Mouse (Mus musculus) embryo, embryonic 9.5 days (tissue): ENCODE data around the gene Creb5.
A peak's percentile ranks its signal among the peaks of the same experiment; 100 is the strongest.

Experiments used
- DNase-seq: peaks from one replicate; pipeline ENCODE4 v3.0.0-alpha.2; 2017; ENCODE audit errors: extremely low spot score

Creb5 gene

DNA sequence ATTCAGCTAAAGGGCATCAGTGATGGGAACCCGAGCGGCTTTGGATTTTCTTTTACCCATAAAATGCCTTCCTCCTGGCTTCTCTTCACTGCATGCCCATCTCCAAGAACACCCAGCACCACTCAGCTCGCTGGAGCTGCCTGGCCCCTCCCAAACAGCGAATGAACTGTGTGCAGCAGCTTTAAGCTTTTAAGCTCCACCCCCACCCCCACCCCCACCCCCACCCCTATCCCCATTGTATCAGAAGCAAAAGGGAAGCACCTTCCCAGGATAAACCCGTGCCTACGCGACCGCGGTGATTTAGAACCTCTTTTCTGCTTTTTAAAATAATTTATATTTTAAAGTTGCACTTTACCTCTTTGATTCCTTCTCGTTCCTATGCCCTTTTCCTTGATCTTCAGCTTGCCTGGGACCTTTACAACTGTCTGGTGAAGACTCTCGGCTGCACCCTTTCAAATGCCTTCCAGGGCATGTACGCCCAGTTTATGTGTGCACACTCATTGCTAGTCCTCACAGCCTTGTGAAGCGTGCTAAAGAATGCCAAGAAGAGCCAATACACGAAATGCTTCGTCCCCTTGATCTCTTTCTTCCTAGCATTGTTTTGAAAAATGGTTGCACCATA, 411.2 kb downstream of the Creb5 start:
- DNase-seq: peak; percentile 73

GRCm38 (mm10) chr6:53704440-53704839, 417.4 kb downstream of the Creb5 start:
- DNase-seq: no peak

GRCm38 (mm10) chr6:53706604-53707330, 419.7 kb downstream of the Creb5 start:
- no peak for DNase-seq

DNA sequence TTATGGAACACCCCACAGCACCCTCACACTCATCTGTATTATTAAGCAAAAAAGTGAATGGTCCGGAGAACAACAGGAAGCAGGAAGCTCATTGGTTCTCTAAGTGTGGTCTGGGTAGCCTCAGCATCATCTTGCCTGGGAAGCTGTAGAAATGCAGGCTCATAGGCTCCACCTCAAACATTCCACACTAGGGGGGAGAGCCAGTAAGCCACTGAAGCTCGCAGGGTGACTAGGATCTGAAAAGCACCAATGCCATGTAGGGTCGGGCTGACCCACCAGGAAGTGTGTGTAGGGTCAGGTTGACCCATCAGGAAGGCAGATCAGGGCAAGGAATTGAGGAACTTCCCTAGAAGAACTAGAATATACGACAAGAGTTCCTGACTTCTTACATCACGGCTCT, 420.7 kb downstream of the Creb5 start:
- no peak for DNase-seq

- no peak for DNase-seq
Measured at GRCm38 (mm10) chr6:53709694-53710442, 422.8 kb downstream of the Creb5 start.

DNA sequence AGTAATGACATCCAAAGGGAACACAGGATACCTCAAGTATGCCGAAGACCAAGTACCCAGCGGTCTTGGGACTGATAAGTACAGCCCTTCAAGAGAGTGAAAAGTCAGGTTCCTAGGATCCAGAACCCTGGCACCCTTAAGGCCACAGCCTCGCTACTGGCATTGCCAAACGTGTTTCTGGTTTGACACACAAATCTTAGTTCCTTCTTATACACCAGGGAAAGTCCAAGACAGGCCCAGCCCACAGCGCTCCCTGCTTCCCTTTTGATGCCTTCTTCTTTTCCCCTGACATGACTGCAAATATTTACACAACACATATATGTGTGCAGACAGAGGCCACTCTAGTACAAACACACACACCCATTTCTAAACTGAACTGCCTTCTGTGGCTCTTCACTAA, 423.5 kb downstream of the Creb5 start:
- no peak for DNase-seq

GRCm38 (mm10) chr6:53713152-53713551, 426.1 kb downstream of the Creb5 start:
- DNase-seq: no peak

- DNase-seq: no peak
Measured at GRCm38 (mm10) chr6:53714908-53715321, 427.8 kb downstream of the Creb5 start.

- no peak for DNase-seq
Measured at GRCm38 (mm10) chr6:53716013-53716412, 428.9 kb downstream of the Creb5 start.

- DNase-seq: no peak
Measured at GRCm38 (mm10) chr6:53720009-53720408, 432.9 kb downstream of the Creb5 start.

DNA sequence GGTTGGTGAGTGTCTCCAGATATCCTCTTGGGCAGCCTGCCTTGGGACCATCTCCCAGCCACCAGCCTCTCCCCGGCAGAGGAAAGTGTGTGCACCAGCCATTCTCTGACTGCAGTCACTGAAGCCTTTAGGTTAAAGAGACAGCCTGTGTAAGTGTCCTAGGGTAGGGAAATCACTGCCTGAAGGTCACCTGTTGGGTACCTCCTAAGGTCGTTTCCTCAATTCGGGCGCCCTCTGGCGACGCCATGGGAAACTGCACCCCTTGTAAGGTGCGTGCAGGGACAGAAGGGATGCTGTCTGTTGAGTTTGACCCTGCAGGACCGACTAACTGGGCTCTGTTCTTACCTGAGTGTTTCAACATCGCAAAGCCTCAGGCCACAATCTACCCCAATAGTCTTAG, 434.5 kb downstream of the Creb5 start:
- peak; percentile 71 for DNase-seq

GRCm38 (mm10) chr6:53722694-53723093, 435.6 kb downstream of the Creb5 start:
- no peak for DNase-seq

DNA sequence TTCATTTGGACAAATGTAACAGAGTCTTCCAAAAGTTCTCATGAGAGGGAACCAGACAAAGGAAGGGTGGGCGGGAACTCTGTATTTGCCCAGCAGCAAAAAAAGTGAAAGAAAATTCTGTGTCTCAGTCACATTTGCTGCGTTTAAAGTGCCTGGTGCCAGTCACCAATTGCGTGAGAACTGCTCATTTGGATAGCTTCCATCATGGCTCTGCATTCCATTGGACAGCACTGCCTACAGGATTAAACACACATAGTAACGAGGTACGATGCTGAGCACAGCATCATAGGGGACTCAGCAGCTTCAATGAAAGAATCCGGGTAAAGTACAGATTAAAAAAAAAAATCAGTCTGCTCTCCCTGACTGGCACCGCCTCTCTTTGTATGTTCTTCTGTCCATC, 443.4 kb downstream of the Creb5 start:
- DNase-seq: no peak

GRCm38 (mm10) chr6:53730996-53731485, 444.0 kb downstream of the Creb5 start:
- DNase-seq: no peak

DNA sequence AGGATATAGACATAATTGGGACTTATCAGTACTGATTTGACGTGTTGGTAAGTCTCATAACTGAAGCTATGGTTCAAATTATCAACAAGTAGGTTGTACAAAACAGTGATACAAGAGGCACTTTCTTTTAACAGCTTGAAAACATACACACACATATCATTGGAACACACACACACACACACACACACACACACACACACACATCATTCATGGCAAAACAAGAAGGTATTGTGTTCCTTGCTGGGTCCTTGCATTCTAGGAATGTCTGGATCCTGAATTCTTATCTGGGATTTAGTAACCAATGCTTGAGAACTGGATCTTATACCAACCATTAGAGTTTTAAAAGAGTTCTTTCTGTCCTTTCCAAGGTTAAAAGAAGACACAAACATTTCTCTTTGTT, 446.5 kb downstream of the Creb5 start:
- no peak for DNase-seq

GRCm38 (mm10) chr6:53733999-53734398, 446.9 kb downstream of the Creb5 start:
- no peak for DNase-seq

DNA sequence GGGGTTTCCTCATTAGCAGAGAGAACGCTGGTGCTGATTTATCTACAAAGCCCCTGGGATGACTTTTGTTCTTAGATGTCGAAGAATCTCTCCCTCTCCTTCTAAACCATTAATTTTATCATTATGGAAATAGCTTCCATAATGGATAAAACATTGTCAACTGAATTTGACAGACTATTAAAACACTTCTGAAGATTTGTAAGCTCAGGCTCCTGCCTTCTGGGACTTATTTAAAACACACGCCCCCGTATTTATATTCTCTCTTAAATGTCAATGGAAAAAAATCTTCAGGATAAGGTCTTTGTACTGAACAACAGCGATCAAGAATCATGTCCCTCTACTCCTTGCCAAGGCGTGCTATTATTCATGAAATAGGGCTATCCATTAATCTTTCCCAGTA, 448.6 kb downstream of the Creb5 start:
- DNase-seq: no peak

- no peak for DNase-seq
Measured at GRCm38 (mm10) chr6:53738206-53738605, 451.1 kb downstream of the Creb5 start.

DNA sequence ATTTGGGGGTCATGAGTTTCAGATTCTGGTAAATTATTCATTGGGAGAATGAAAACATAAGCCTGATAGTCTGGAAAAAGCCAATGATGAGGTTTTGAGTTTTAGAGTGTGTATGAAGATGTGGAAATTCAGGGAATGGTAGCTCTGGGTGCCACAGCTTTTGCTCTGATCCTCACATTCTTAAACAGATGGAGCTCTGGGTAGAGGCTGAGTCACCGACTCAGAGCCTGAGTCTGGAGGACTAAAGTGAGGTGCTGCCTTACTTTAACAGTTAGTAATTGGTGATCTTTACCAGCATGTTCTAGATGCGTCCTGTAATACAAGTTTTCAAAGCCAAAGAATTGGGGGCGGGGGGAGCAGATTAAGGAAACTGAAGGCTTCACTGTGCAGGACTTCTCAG, 454.2 kb downstream of the Creb5 start:
- no peak for DNase-seq
